Mouse (Mus musculus) thymus, adult 2 months (tissue): ENCODE measurements at regions not wholly inside any gene's neighbourhood (a gene's known extent, or its start where the extent isn't known, plus 50 kb on each side); places are given as distances from the start of the nearest gene placed in this dataset.

Experiments
- DNase-seq: peaks from one replicate; pipeline ENCODE4 v3.0.0; 2021
- H3K27ac ChIP-seq: fragments of 200-500 bp; 2 replicates; pipeline ENCODE4 v1.5.1; 2012; ENCODE audit warnings: low read length, control low read depth; ENCODE audit not compliant: control insufficient read depth, insufficient read depth
- H3K27me3 ChIP-seq: fragments of 200-500 bp; 2 replicates; pipeline ENCODE4 v1.6.1; 2012; ENCODE audit warnings: mild to moderate bottlenecking, low read length, moderate library complexity, mixed read lengths; ENCODE audit not compliant: control insufficient read depth, insufficient read depth
- H3K36me3 ChIP-seq: fragments of 200-500 bp; 2 replicates; pipeline ENCODE4 v1.6.1; 2012; ENCODE audit warnings: mild to moderate bottlenecking, low read length, moderate library complexity; ENCODE audit not compliant: control insufficient read depth, insufficient read depth
- H3K4me1 ChIP-seq: fragments of 200-500 bp; replicated peaks from 2 replicates; pipeline ENCODE4 v1.6.1; 2012; ENCODE audit warnings: low read length; ENCODE audit not compliant: control insufficient read depth, insufficient read depth
- H3K4me3 ChIP-seq: fragments of 200-500 bp; 2 replicates; pipeline ENCODE4 v1.5.1; 2012; ENCODE audit warnings: mild to moderate bottlenecking, low read length, control low read depth, moderate library complexity; ENCODE audit not compliant: control insufficient read depth, insufficient read depth
- CTCF ChIP-seq: fragments of 200-500 bp; IDR thresholded peaks from 2 replicates; pipeline ENCODE4 v1.5.1; 2012; ENCODE audit warnings: mild to moderate bottlenecking, control low read depth, low read length, moderate library complexity, borderline replicate concordance; ENCODE audit not compliant: control insufficient read depth, poor library complexity, insufficient read depth; ENCODE audit errors: extremely low read depth
- POLR2A ChIP-seq: fragments of 200-500 bp; IDR thresholded peaks from 2 replicates; pipeline ENCODE4 v1.6.1; 2012; ENCODE audit warnings: mild to moderate bottlenecking, low read length, control low read depth, moderate library complexity; ENCODE audit not compliant: control insufficient read depth, poor library complexity, insufficient read depth; ENCODE audit errors: extremely low read depth
- WGBS: fragments of 180-500 bp; shearing (Covaris S2); methylation state at CpG from one replicate; pipeline ENCODE4 v1.1.7; 2018; 5-methylcytosine and 5-hydroxymethylcytosine counted together

DNA sequence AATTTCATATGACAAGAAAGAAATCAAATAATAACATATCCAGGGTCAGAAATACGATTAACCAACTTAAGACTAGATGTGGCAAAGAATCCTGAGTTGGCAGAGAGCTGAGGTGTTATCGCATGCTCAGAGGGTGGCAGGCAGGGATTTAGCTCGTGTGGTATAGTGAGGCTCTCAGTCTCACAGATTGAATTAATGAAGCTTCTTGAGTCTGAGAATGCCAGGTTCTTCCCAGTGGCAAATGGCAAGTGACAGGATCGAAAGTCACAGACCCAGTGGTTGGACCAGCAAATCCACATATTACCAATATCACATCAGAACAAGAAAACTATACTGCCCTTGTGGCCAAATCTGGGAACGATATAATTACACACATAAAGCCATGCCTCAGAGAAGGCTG, 101.3 kb upstream of the Peli2 start:
- TF ChIP-seq CTCF (no peak), POLR2A (no peak)
- no peaks in the 10 kb centered on the region for H3K27me3 ChIP-seq
- WGBS, result 89% methylated on average over 5 of the region's 5 CpGs

DNA sequence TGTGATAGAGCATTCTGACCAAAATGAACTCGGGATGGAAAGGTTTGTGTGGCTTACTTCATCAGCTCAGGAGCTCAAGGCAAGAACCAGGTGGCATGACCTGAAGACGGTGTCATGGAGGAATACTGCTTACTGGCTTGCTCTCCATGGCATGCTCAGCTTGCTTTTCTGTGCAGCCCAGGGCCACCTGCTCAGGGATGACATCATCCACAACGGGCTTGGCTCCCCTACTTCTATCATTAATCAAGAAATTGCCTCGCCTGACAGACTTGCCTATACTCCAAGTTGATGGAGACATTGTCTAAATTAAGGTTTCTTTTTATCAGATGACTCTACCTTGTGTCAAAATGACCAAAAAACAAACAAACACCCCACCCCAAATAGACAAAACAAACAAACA, 98.4 kb upstream of the Peli2 start:
- Histone ChIP-seq H3K36me3 (no peaks in the 10 kb centered on the region), H3K27ac (no peak overlapping the region), H3K27me3 (no peaks in the 10 kb centered on the region), H3K4me1 (no peaks in the 10 kb centered on the region), H3K4me3 (no peak overlapping the region)
- DNase-seq, result no peak
- TF ChIP-seq POLR2A (no peak), CTCF (no peak)
- 85% methylated on average over 4 of the region's 4 CpGs for WGBS

More for the DNA sequence above, 101.3 kb upstream of the Peli2 start:
- Histone ChIP-seq H3K36me3 (no peaks in the 10 kb centered on the region), H3K4me1 (no peaks in the 10 kb centered on the region), H3K4me3 (no peak overlapping the region), H3K27ac (no peak overlapping the region)
- no peak for DNase-seq

DNA sequence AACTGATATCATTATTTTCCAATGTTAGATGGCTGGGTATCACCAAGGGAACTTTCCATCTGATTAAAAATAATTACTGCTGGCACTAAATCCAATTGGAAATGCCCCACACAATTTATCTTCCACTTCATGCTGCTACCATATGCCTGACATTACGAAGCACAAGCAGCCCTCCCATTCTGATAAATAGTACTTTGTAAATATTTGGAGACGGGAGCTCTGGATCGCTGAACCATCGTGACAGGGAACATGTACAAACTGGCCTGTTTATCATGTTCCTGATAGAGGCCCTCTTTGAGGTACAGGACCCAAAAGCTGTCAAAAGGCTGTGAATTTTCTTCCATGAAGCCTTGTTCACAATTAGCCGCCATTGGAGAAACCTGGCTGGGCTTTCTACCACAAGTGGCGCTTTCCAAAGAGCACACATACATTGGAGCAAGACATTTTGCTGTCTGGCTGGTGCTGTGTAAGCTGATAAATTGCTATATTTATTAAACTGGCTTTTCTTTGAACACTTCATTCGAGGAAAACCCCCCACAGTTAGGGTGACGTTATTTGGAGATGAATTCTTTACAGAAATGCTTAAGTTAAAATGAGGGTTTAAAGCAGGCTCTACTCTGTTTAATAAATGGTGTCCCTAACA, 96.5 kb upstream of the Peli2 start:
- TF ChIP-seq POLR2A (no peak), CTCF (no peak)
- no peak overlapping the region for H3K4me3 ChIP-seq
- no peaks in the 10 kb centered on the region for H3K4me1 ChIP-seq
- no peak overlapping the region for H3K27ac ChIP-seq
- H3K36me3 ChIP-seq, result no peaks in the 10 kb centered on the region
- DNase-seq, result no peak
- 92% methylated on average over 8 of the region's 8 CpGs for WGBS
- H3K27me3 ChIP-seq, result no peaks in the 10 kb centered on the region

DNA sequence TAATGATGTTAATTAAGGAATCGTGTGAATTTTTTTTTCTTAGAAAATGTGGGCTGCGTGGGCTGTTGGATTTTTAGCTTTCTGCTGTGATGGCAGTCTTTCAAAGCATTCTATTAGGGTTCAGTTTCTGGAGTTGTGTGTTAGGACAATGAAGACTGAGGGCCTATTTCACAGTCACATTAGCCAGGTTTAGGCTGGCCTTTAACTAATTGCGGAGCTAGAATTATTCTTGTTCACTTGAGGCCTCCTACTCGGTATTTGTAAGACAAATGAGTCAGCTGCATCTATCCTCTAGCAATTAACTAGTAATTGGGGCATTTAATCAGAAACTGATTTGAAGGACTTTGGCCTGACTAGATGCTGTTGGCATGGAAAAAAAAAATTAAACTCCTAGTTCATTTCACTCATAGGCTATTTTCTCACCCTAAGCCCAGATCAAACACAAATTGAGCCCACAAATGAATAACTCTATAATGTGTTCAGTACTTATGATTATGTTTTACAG, 81.3 kb upstream of the Peli2 start:
- 97% methylated on average over 4 of the region's 4 CpGs for WGBS
- no peak for TF ChIP-seq CTCF
- no peak for TF ChIP-seq POLR2A
- Histone ChIP-seq H3K36me3 (no peaks in the 10 kb centered on the region), H3K27ac (no peak overlapping the region), H3K4me3 (no peak overlapping the region), H3K4me1 (no peaks in the 10 kb centered on the region), H3K27me3 (no peaks in the 10 kb centered on the region)
- DNase-seq, result no peak

DNA sequence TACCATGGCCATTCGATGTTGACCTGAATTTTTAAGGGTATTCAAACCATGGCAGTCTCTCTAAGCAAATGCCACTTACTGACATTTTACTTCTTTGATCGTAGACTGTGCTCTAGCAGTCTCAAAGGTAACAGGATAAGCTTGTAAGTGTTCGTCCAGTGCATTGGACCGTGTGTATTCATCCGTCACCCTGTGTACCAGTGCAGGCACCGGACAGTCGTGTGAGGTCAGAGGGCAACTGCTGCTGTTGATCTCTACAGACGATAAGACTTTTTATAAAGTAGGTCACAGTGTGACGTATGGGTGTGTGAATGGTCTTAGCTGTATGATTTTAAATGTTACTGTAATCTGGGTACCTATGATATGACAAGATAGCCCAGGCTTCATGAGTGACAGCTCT, 74.5 kb upstream of the Peli2 start:
- TF ChIP-seq POLR2A, result no peak
- TF ChIP-seq CTCF, result no peak
- no peaks in the 10 kb centered on the region for H3K27me3 ChIP-seq
- 91% methylated on average over 9 of the region's 9 CpGs for WGBS
- no peak overlapping the region for H3K4me3 ChIP-seq
- no peak overlapping the region for H3K27ac ChIP-seq
- H3K4me1 ChIP-seq, result no peaks in the 10 kb centered on the region
- H3K36me3 ChIP-seq, result no peaks in the 10 kb centered on the region
- DNase-seq, result no peak

DNA sequence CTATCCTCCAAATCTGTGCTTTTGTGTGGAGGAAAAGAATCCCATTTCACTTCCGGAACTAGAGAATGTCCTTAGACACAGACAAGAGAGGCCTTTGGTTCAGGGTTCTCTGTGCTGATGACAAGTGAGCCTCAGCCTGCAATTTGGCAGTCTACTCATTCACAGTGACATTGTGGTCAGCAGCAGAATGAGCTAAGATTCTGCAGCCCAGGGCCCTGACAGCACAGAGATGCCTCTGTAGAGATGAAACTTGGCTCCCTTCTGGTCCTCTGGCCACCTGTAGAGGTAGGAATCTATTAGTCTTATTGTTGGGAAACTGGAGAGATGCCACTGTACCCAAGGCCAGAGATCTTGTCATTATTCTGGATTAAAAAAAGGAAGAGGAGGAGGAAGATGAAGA, 73.8 kb upstream of the Peli2 start:
- no peak overlapping the region for H3K27ac ChIP-seq
- no peaks in the 10 kb centered on the region for H3K36me3 ChIP-seq
- H3K4me3 ChIP-seq, result no peak overlapping the region
- TF ChIP-seq CTCF, result no peak
- TF ChIP-seq POLR2A, result no peak
- no peaks in the 10 kb centered on the region for H3K27me3 ChIP-seq
- H3K4me1 ChIP-seq, result no peaks in the 10 kb centered on the region
- no peak for DNase-seq
- WGBS, result 96% methylated on average over 1 of the region's 1 CpGs

DNA sequence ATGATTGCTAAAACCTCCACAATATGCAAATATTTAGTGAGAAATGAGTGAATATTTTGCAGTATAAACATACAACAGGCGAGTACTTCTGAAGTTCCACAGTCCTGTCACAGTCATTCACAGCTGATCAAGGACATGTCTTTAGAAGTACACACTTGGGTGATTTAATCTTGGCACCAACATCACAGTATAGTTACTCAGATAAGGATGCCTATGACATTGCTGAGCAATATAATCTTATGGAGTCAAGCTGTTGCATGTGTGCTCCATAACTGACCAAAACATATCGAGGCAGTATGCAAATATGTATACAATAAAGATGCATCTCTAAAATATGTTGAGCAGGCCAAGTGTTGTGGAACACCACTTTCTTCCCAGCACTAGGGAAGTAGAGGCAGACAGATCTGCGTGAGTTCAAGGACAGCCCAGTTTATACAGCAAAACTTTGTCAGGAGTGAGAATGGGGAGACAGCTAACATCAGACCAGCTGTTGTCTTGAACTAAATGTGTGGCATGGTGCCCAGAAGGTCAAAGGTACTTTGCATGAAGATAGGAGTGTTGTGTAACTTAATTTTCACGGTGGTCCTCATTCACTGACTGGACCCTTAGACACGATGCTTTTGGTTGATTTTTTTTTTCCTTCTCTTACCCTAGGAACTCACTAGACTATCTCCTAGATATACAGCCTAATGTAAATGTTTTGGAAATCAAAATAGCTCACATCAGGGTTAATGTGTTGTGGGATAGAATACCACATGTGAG, 70.7 kb upstream of the Peli2 start:
- 92% methylated on average over 5 of the region's 5 CpGs for WGBS
- Histone ChIP-seq H3K4me3 (no peak overlapping the region), H3K27ac (no peak overlapping the region), H3K27me3 (no peaks in the 10 kb centered on the region), H3K36me3 (no peaks in the 10 kb centered on the region), H3K4me1 (no peaks in the 10 kb centered on the region)
- TF ChIP-seq CTCF, result no peak
- no peak for TF ChIP-seq POLR2A
- DNase-seq, result no peak
